Mouse (Mus musculus): ENCODE data around the gene Tmem91. TPM values are rescaled to one million over a fixed set of nuclear protein-coding genes. Genes with fewer than 3 reads are reported as not detected.

Gene Tmem91
- polyA plus RNA-seq, 1 experiment from 2014 or later = 2.7 TPM

- no peaks in the 10 kb centered on the region for H3K36me3 ChIP-seq (ENCODE audit: control insufficient read depth, insufficient read depth, low read length)
- no peaks in the 10 kb centered on the region for H3K27me3 ChIP-seq (ENCODE audit: control insufficient read depth, insufficient read depth, low read length)
- no peaks in the 10 kb centered on the region for H3K9me3 ChIP-seq (ENCODE audit: control insufficient read depth, low read length)
- 94% methylated on average over 8 of the region's 8 CpGs for WGBS
- no peak overlapping the region for H3K4me3 ChIP-seq (ENCODE audit: low read depth, low read length)
- H3K4me1 ChIP-seq (replicated peaks; ENCODE audit: control insufficient read depth, insufficient read depth, low read length) = no peaks in the 10 kb centered on the region
- ATAC-seq (replicated peaks; ENCODE audit: low FRiP score) (no peak), DNase-seq (ENCODE audit: low spot score) (no peak)
- H3K9ac ChIP-seq (ENCODE audit: low read length) = no peak overlapping the region
- H3K4me2 ChIP-seq (ENCODE audit: low read depth, low read length, severe bottlenecking) = no peak overlapping the region
- no peak overlapping the region for H3K27ac ChIP-seq (ENCODE audit: low read depth, low read length)
Observed at GRCm38 (mm10) chr7:25651281-25651680, 23.7 kb downstream of the Tmem91 start.

GRCm38 (mm10) chr7:25649839-25650238 is 25.1 kb downstream of the Tmem91 start:
- 83% methylated on average over 5 of the region's 5 CpGs for WGBS

GRCm38 (mm10) chr7:25647574-25648123 is 27.3 kb downstream of the Tmem91 start:
- H3K9me3 ChIP-seq (ENCODE audit: control insufficient read depth, low read length) = no peaks in the 10 kb centered on the region
- no peaks in the 10 kb centered on the region for H3K27me3 ChIP-seq (ENCODE audit: control insufficient read depth, insufficient read depth, low read length)
- DNase-seq (ENCODE audit: low spot score) (no peak), ATAC-seq (replicated peaks; ENCODE audit: low FRiP score) (no peak)
- H3K9ac ChIP-seq (ENCODE audit: low read length) = no peak overlapping the region
- H3K27ac ChIP-seq (ENCODE audit: low read depth, low read length) = no peak overlapping the region
- no peaks in the 10 kb centered on the region for H3K36me3 ChIP-seq (ENCODE audit: control insufficient read depth, insufficient read depth, low read length)
- no peak overlapping the region for H3K4me2 ChIP-seq (ENCODE audit: low read depth, low read length, severe bottlenecking)
- 55% methylated on average over 5 of the region's 5 CpGs for WGBS
- H3K4me1 ChIP-seq (replicated peaks; ENCODE audit: control insufficient read depth, insufficient read depth, low read length) = no peaks in the 10 kb centered on the region
- H3K4me3 ChIP-seq (ENCODE audit: low read depth, low read length) = no peak overlapping the region

More at GRCm38 (mm10) chr7:25649839-25650238, 25.1 kb downstream of the Tmem91 start:
- Histone ChIP-seq H3K9ac (ENCODE audit: low read length) (no peak overlapping the region), H3K9me3 (ENCODE audit: control insufficient read depth, low read length) (no peaks in the 10 kb centered on the region), H3K4me2 (ENCODE audit: low read depth, low read length, severe bottlenecking) (no peak overlapping the region), H3K27me3 (ENCODE audit: control insufficient read depth, insufficient read depth, low read length) (no peaks in the 10 kb centered on the region), H3K4me1 (replicated peaks; ENCODE audit: control insufficient read depth, insufficient read depth, low read length) (no peaks in the 10 kb centered on the region), H3K4me3 (ENCODE audit: low read depth, low read length) (no peak overlapping the region), H3K36me3 (ENCODE audit: control insufficient read depth, insufficient read depth, low read length) (no peaks in the 10 kb centered on the region), H3K27ac (ENCODE audit: low read depth, low read length) (no peak overlapping the region)
- no peak for ATAC-seq (replicated peaks; ENCODE audit: low FRiP score)
- DNase-seq (ENCODE audit: low spot score) = no peak

GRCm38 (mm10) chr7:25645074-25645473 is 29.9 kb downstream of the Tmem91 start:
- DNase-seq (ENCODE audit: low spot score) = no peak
- WGBS = 37% methylated on average over 14 of the region's 14 CpGs
- no peak overlapping the region for H3K27ac ChIP-seq (ENCODE audit: low read depth, low read length)
- H3K27me3 ChIP-seq (ENCODE audit: control insufficient read depth, insufficient read depth, low read length) = no peaks in the 10 kb centered on the region
- H3K9ac ChIP-seq (ENCODE audit: low read length) = no peak overlapping the region
- no peaks in the 10 kb centered on the region for H3K4me1 ChIP-seq (replicated peaks; ENCODE audit: control insufficient read depth, insufficient read depth, low read length)
- ATAC-seq (replicated peaks; ENCODE audit: low FRiP score) = no peak
- no peaks in the 10 kb centered on the region for H3K9me3 ChIP-seq (ENCODE audit: control insufficient read depth, low read length)
- no peaks in the 10 kb centered on the region for H3K36me3 ChIP-seq (ENCODE audit: control insufficient read depth, insufficient read depth, low read length)
- H3K4me2 ChIP-seq (ENCODE audit: low read depth, low read length, severe bottlenecking) = no peak overlapping the region
- H3K4me3 ChIP-seq (ENCODE audit: low read depth, low read length) = no peak overlapping the region

GRCm38 (mm10) chr7:25644631-25645030 is 30.3 kb downstream of the Tmem91 start:
- Histone ChIP-seq H3K27me3 (ENCODE audit: control insufficient read depth, insufficient read depth, low read length) (no peaks in the 10 kb centered on the region), H3K4me3 (ENCODE audit: low read depth, low read length) (no peak overlapping the region), H3K36me3 (ENCODE audit: control insufficient read depth, insufficient read depth, low read length) (no peaks in the 10 kb centered on the region), H3K9me3 (ENCODE audit: control insufficient read depth, low read length) (no peaks in the 10 kb centered on the region), H3K27ac (ENCODE audit: low read depth, low read length) (no peak overlapping the region), H3K4me1 (replicated peaks; ENCODE audit: control insufficient read depth, insufficient read depth, low read length) (no peaks in the 10 kb centered on the region), H3K9ac (ENCODE audit: low read length) (no peak overlapping the region), H3K4me2 (ENCODE audit: low read depth, low read length, severe bottlenecking) (no peak overlapping the region)
- no peak for DNase-seq (ENCODE audit: low spot score)
- no peak for ATAC-seq (replicated peaks; ENCODE audit: low FRiP score)
- WGBS = 73% methylated on average over 4 of the region's 4 CpGs

GRCm38 (mm10) chr7:25644136-25644535 is 30.8 kb downstream of the Tmem91 start:
- H3K27me3 ChIP-seq (ENCODE audit: control insufficient read depth, insufficient read depth, low read length) = no peaks in the 10 kb centered on the region
- ATAC-seq (replicated peaks; ENCODE audit: low FRiP score) (no peak), DNase-seq (ENCODE audit: low spot score) (no peak)
- H3K4me3 ChIP-seq (ENCODE audit: low read depth, low read length) = no peak overlapping the region
- H3K4me2 ChIP-seq (ENCODE audit: low read depth, low read length, severe bottlenecking) = no peak overlapping the region
- WGBS = 85% methylated on average over 10 of the region's 10 CpGs
- H3K36me3 ChIP-seq (ENCODE audit: control insufficient read depth, insufficient read depth, low read length) = no peaks in the 10 kb centered on the region
- H3K27ac ChIP-seq (ENCODE audit: low read depth, low read length) = no peak overlapping the region
- no peaks in the 10 kb centered on the region for H3K9me3 ChIP-seq (ENCODE audit: control insufficient read depth, low read length)
- H3K4me1 ChIP-seq (replicated peaks; ENCODE audit: control insufficient read depth, insufficient read depth, low read length) = no peaks in the 10 kb centered on the region
- no peak overlapping the region for H3K9ac ChIP-seq (ENCODE audit: low read length)

GRCm38 (mm10) chr7:25639754-25640153 is 35.2 kb downstream of the Tmem91 start:
- DNase-seq (ENCODE audit: low spot score) = no peak
- 90% methylated on average over 4 of the region's 4 CpGs for WGBS
- H3K4me3 ChIP-seq (ENCODE audit: low read depth, low read length) = no peak overlapping the region
- no peak overlapping the region for H3K9ac ChIP-seq (ENCODE audit: low read length)
- H3K27me3 ChIP-seq (ENCODE audit: control insufficient read depth, insufficient read depth, low read length) = no peaks in the 10 kb centered on the region
- H3K4me2 ChIP-seq (ENCODE audit: low read depth, low read length, severe bottlenecking) = no peak overlapping the region
- no peak overlapping the region for H3K27ac ChIP-seq (ENCODE audit: low read depth, low read length)
- no peaks in the 10 kb centered on the region for H3K9me3 ChIP-seq (ENCODE audit: control insufficient read depth, low read length)
- no peak for ATAC-seq (replicated peaks; ENCODE audit: low FRiP score)
- H3K4me1 ChIP-seq (replicated peaks; ENCODE audit: control insufficient read depth, insufficient read depth, low read length) = no peaks in the 10 kb centered on the region
- no peaks in the 10 kb centered on the region for H3K36me3 ChIP-seq (ENCODE audit: control insufficient read depth, insufficient read depth, low read length)

- no peak overlapping the region for H3K4me3 ChIP-seq (ENCODE audit: low read depth, low read length)
- H3K9ac ChIP-seq (ENCODE audit: low read length) = no peak overlapping the region
- no peaks in the 10 kb centered on the region for H3K36me3 ChIP-seq (ENCODE audit: control insufficient read depth, insufficient read depth, low read length)
- no peak overlapping the region for H3K27ac ChIP-seq (ENCODE audit: low read depth, low read length)
- no peaks in the 10 kb centered on the region for H3K27me3 ChIP-seq (ENCODE audit: control insufficient read depth, insufficient read depth, low read length)
- no peak for DNase-seq (ENCODE audit: low spot score)
- no peak overlapping the region for H3K4me2 ChIP-seq (ENCODE audit: low read depth, low read length, severe bottlenecking)
- WGBS = 86% methylated on average over 5 of the region's 5 CpGs
- no peak for ATAC-seq (replicated peaks; ENCODE audit: low FRiP score)
- no peaks in the 10 kb centered on the region for H3K9me3 ChIP-seq (ENCODE audit: control insufficient read depth, low read length)
- no peaks in the 10 kb centered on the region for H3K4me1 ChIP-seq (replicated peaks; ENCODE audit: control insufficient read depth, insufficient read depth, low read length)
Observed at GRCm38 (mm10) chr7:25637099-25637498, 37.9 kb downstream of the Tmem91 start.

- DNase-seq (ENCODE audit: low spot score) (no peak), ATAC-seq (replicated peaks; ENCODE audit: low FRiP score) (no peak)
- Histone ChIP-seq H3K9ac (ENCODE audit: low read length) (no peak overlapping the region), H3K4me2 (ENCODE audit: low read depth, low read length, severe bottlenecking) (no peak overlapping the region), H3K9me3 (ENCODE audit: control insufficient read depth, low read length) (no peaks in the 10 kb centered on the region), H3K36me3 (ENCODE audit: control insufficient read depth, insufficient read depth, low read length) (no peaks in the 10 kb centered on the region), H3K27ac (ENCODE audit: low read depth, low read length) (no peak overlapping the region), H3K4me3 (ENCODE audit: low read depth, low read length) (no peak overlapping the region), H3K4me1 (replicated peaks; ENCODE audit: control insufficient read depth, insufficient read depth, low read length) (no peaks in the 10 kb centered on the region), H3K27me3 (ENCODE audit: control insufficient read depth, insufficient read depth, low read length) (no peaks in the 10 kb centered on the region)
- WGBS = 76% methylated on average over 3 of the region's 3 CpGs
Observed at GRCm38 (mm10) chr7:25636373-25636772, 38.6 kb downstream of the Tmem91 start.

All from forebrain, embryonic 11.5 days (tissue).